Mouse (Mus musculus): ENCODE results near the gene Lalba.

GRCm38 (mm10) chr15:98482701-98483100, at the start of gene Lalba:
- TF ChIP-seq CTCF (IDR thresholded peaks at IDR 0.05 in 2 of 3, conservative IDR thresholded peaks at IDR 0.05 in 1 of 3; ENCODE audit: control insufficient read depth in 1 of 3, insufficient read depth in 1 of 3, low read depth in 2 of 3, low read length in 3 of 3, poor library complexity in 1 of 3, severe bottlenecking in 1 of 3) (no peak), MYB (IDR thresholded peaks at IDR 0.05; ENCODE audit: low read depth, low read length) (no peak), EP300 (IDR thresholded peaks at IDR 0.05; ENCODE audit: low read depth in 1 of 2, low read length in 2 of 2) (no peak), MEF2A (IDR thresholded peaks at IDR 0.05; ENCODE audit: extremely low read depth, insufficient replicate concordance, low read depth, low read length, poor library complexity, severe bottlenecking) (no peak), POLR2A (IDR thresholded peaks at IDR 0.05; ENCODE audit: control insufficient read depth in 1 of 2, insufficient read depth in 1 of 2, low read depth in 1 of 2, low read length in 2 of 2, poor library complexity in 1 of 2) (no peak), TAL1 (IDR thresholded peaks at IDR 0.05; ENCODE audit: low read length) (no peak), GABPA (IDR thresholded peaks at IDR 0.05; ENCODE audit: low read depth, low read length) (no peak), ZC3H11A (IDR thresholded peaks at IDR 0.05; ENCODE audit: low read depth, low read length) (no peak)
